Mouse (Mus musculus): ENCODE results near the gene Lig1.

- TF ChIP-seq CTCF (conservative IDR thresholded peaks at IDR 0.05; ENCODE audit: insufficient read depth, insufficient read length, low read depth, low read length) (no peak), POLR2A (IDR thresholded peaks at IDR 0.05; ENCODE audit: low read depth, low read length) (no peak)
Measured at GRCm38 (mm10) chr7:13309407-13309806, 32.3 kb downstream of the Lig1 start.

All from kidney, adult 2 months (tissue).